Mouse (Mus musculus) hindbrain, postnatal 0 days (tissue): ENCODE results near the gene Mgp. TPM values are rescaled to one million over a fixed set of nuclear protein-coding genes. Genes with fewer than 3 reads are reported as not detected.

Experiments
- ATAC-seq: fragments of 200-750 bp; cut with Nextera tagmentation; 2 replicates; pipeline ENCODE4 v1.8.0; 2017; ENCODE audit warnings: mild to moderate bottlenecking, moderate TSS enrichment, moderate library complexity
- DNase-seq: peaks from one replicate; pipeline ENCODE4 v3.0.0-alpha.2; 2015; ENCODE audit warnings: low spot score
- H3K27ac ChIP-seq: fragments of 300-500 bp; sonication (generic); 2 replicates; pipeline ENCODE4 v1.5.1; 2014; ENCODE audit warnings: mild to moderate bottlenecking
- H3K27me3 ChIP-seq: fragments of 300-500 bp; sonication (generic); 2 replicates; pipeline ENCODE4 v1.6.1; 2014; ENCODE audit warnings: low read length, mixed read lengths; ENCODE audit not compliant: insufficient read depth
- H3K36me3 ChIP-seq: fragments of 300-500 bp; sonication (generic); 2 replicates; pipeline ENCODE4 v1.6.1; 2014; ENCODE audit warnings: low read length, mixed read lengths; ENCODE audit not compliant: insufficient read depth
- H3K4me1 ChIP-seq: fragments of 300-500 bp; sonication (generic); 2 replicates; pipeline ENCODE4 v1.6.1; 2014; ENCODE audit warnings: antibody characterized with exemption, low read length, mixed read lengths; ENCODE audit not compliant: insufficient read depth
- H3K4me2 ChIP-seq: fragments of 300-500 bp; sonication (generic); 2 replicates; pipeline ENCODE4 v1.6.1; 2014; ENCODE audit warnings: low read depth, mild to moderate bottlenecking, low read length, moderate library complexity, mixed read lengths
- H3K4me3 ChIP-seq: fragments of 300-500 bp; sonication (generic); 2 replicates; pipeline ENCODE4 v1.5.1; 2014; ENCODE audit warnings: low read length
- H3K9ac ChIP-seq: fragments of 300-500 bp; sonication (generic); replicated peaks from 2 replicates; pipeline ENCODE4 v1.6.1; 2014; ENCODE audit warnings: mild to moderate bottlenecking, low read length, moderate library complexity, mixed read lengths
- H3K9me3 ChIP-seq: fragments of 300-500 bp; sonication (generic); 2 replicates; pipeline ENCODE4 v1.6.1; 2016; ENCODE audit warnings: low read length, mixed read lengths
- CTCF ChIP-seq: IDR thresholded peaks from 2 replicates; pipeline ENCODE4 v1.5.1; 2016; ENCODE audit warnings: antibody characterized with exemption, control low read depth, low read depth
- WGBS: fragments of 180-500 bp; shearing (Covaris S2); extraction: QIAGEN DNeasy Blood & Tissue Kit; methylation state at CpG from one replicate; pipeline ENCODE4 v1.1.7; 2014; 5-methylcytosine and 5-hydroxymethylcytosine counted together
- polyA plus RNA-seq: library from polyadenylated mRNA; unstranded; fragments of >200 nt; fragmentation: Nextera tagmentation; extraction: Ambion mirVana; gene quantifications from 2 replicates; pipeline ENCODE4 v1.2.1, GENCODE M21; 2015
- total RNA-seq: library from RNA; depleted of rRNA; stranded (reverse); fragments of >200 nt; gene quantifications from 2 replicates; pipeline ENCODE4 v1.2.3, GENCODE M21; 2014

The Mgp gene
- total and polyA plus RNA-seq, 2 experiments from 2014 or later: 34.6 to 81.8 TPM

- H3K4me3 ChIP-seq: no peak overlapping the region
- no peak for TF ChIP-seq CTCF
- no peak overlapping the region for H3K27ac ChIP-seq
- no peaks in the 10 kb centered on the region for H3K9me3 ChIP-seq
- peak; percentile 58 for DNase-seq
- 71% methylated on average over 9 of the region's 9 CpGs for WGBS
- ATAC-seq: no peak
- no peak overlapping the region for H3K9ac ChIP-seq
- no peak overlapping the region for H3K4me2 ChIP-seq
- no peaks in the 10 kb centered on the region for H3K4me1 ChIP-seq
- no peaks in the 10 kb centered on the region for H3K27me3 ChIP-seq
- H3K36me3 ChIP-seq: no peaks in the 10 kb centered on the region
Observed at GRCm38 (mm10) chr6:136910247-136910890, 34.7 kb upstream of the Mgp start.

GRCm38 (mm10) chr6:136906937-136907293, 31.3 kb upstream of the Mgp start:
- no peaks in the 10 kb centered on the region for H3K27me3 ChIP-seq
- H3K9me3 ChIP-seq: no peaks in the 10 kb centered on the region
- TF ChIP-seq CTCF: no peak
- no peak overlapping the region for H3K9ac ChIP-seq
- no peak overlapping the region for H3K4me3 ChIP-seq
- DNase-seq (no peak), ATAC-seq (no peak; the same call in 1 of the 2 replicates)
- H3K27ac ChIP-seq: no peak overlapping the region
- 65% methylated on average over 10 of the region's 10 CpGs for WGBS
- H3K4me1 ChIP-seq: no peaks in the 10 kb centered on the region
- H3K36me3 ChIP-seq: no peaks in the 10 kb centered on the region
- no peak overlapping the region for H3K4me2 ChIP-seq

DNA sequence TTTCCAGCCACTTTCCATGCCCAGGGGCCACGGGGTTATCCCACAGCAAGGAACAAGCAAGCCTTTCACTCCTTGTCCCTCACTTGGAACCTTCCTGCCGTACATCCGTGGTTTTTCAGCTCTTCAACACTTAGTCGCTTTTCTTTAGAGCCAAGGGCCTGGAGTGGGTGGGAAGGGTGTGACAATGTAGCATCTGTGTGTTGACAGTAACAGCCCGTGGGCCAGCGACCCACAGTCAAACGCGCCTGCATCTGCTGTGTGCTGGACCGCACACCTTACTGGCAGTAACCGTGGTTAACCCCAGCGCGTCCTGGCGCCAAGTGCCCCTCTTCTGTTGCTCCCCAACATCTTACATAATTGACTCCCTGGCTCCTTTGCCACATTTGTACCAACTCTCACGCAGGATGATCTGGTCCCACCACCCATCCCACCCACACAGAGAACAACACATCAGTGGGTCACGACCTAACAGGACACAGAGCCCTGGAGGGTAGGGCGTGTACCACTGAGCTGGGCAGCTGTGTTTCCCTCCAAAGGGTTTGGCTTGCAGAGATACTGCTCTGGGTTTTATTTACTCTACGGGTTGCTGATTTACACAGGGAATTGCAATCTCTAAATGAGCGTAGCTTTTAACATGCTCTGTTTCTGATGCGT, 30.8 kb upstream of the Mgp start:
- ATAC-seq (no peak), DNase-seq (no peak)
- no peaks in the 10 kb centered on the region for H3K9me3 ChIP-seq
- no peaks in the 10 kb centered on the region for H3K36me3 ChIP-seq
- 84% methylated on average over 19 of the region's 19 CpGs for WGBS
- H3K9ac ChIP-seq: no peak overlapping the region
- H3K4me2 ChIP-seq: no peak overlapping the region
- TF ChIP-seq CTCF: no peak
- H3K4me1 ChIP-seq: no peaks in the 10 kb centered on the region
- no peak overlapping the region for H3K4me3 ChIP-seq
- no peaks in the 10 kb centered on the region for H3K27me3 ChIP-seq
- no peak overlapping the region for H3K27ac ChIP-seq

DNA sequence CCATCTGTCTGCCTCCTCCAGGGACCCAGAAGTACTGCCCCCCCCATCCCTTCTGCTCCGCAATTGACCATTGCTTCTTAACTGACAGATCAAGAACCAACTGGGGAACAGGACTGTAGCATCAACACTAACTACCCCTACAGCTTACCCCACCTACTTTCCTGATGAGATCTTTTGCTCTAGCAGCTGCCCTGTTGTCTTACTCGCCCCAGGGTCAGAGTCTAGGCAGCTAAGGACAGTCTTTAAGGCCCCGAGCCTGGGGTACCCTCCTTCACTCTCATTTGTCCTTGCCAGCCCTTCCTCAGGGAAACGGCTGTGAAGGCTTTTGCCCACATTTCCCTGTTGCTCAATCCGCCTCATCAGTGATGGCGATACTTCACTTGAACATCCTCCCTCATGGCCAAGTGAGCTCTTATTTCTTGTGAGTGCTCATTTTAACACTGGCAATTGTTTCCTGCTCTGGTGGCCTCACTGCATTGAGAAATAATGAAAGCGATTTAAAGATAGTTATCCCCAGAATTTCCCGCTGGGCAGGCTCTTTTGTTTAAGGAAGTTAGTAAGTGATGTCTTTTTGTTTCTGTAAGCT, 28.4 kb upstream of the Mgp start:
- no peak for ATAC-seq
- no peak overlapping the region for H3K27ac ChIP-seq

DNA sequence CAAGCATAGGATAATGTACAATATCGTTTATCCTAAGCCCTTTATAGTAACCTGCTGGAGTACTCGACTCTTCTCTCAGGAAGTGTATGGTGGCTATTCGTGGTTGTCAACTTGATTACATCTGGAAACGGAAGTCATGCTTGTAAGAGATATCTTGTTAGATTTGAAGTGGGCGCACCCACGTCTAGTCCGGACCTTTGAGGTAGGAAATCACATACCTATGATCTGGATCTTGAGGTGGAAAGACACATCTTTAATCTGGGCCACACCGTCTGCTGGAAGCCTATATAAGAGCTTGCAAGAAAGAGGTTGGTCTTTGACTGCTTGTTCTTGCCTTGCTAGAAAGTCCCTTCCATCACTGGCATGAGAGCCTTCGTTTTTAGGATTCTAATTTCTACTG, 26.9 kb upstream of the Mgp start:
- Histone ChIP-seq H3K27me3 (no peaks in the 10 kb centered on the region), H3K9ac (no peak overlapping the region), H3K4me1 (no peaks in the 10 kb centered on the region), H3K36me3 (no peaks in the 10 kb centered on the region), H3K4me2 (no peak overlapping the region), H3K9me3 (no peaks in the 10 kb centered on the region), H3K4me3 (no peak overlapping the region), H3K27ac (no peak overlapping the region)
- WGBS: 88% methylated on average over 9 of the region's 9 CpGs
- no peak for ATAC-seq
- no peak for TF ChIP-seq CTCF
- no peak for DNase-seq

More for the DNA sequence above, 28.4 kb upstream of the Mgp start:
- H3K4me2 ChIP-seq: no peak overlapping the region
- no peak for TF ChIP-seq CTCF
- no peaks in the 10 kb centered on the region for H3K9me3 ChIP-seq
- no peak overlapping the region for H3K9ac ChIP-seq
- WGBS: 62% methylated on average over 8 of the region's 8 CpGs
- H3K4me1 ChIP-seq: no peaks in the 10 kb centered on the region
- H3K27me3 ChIP-seq: no peaks in the 10 kb centered on the region
- H3K4me3 ChIP-seq: no peak overlapping the region
- H3K36me3 ChIP-seq: no peaks in the 10 kb centered on the region
- DNase-seq: no peak

DNA sequence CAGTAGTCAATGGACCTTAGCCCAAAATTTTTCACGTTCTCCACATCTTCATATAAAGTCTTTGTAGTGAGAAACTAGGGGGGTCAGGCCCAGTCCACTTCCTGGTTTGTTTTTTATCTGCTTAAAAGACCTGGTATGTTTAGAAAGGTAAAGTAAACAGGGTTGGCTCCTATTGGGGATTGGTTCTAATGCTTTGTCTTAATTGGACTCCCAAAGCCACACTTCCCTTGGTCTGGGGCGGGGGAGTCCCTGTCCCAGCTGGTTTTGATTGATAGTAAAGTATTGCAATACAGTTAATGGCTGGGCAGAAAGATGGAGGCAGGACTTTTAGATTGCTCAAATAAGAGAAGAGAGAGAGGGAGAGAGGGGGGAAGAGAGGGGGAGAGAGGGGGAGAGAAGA, 25.4 kb upstream of the Mgp start:
- Histone ChIP-seq H3K4me3 (no peak overlapping the region), H3K9me3 (no peaks in the 10 kb centered on the region), H3K27ac (no peak overlapping the region), H3K4me1 (no peaks in the 10 kb centered on the region), H3K36me3 (no peaks in the 10 kb centered on the region), H3K4me2 (no peak overlapping the region), H3K27me3 (no peaks in the 10 kb centered on the region), H3K9ac (no peak overlapping the region)
- no peak for TF ChIP-seq CTCF
- DNase-seq (no peak), ATAC-seq (no peak)
- 80% methylated on average over 2 of the region's 2 CpGs for WGBS
